Mouse (Mus musculus) testis, adult 2 months (tissue): Measurements from ENCODE around the gene Rsl1d1. TPM values are rescaled to one million over a fixed set of nuclear protein-coding genes. Genes with fewer than 3 reads are reported as not detected.
A peak's percentile ranks its signal among the peaks of the same experiment; 100 is the strongest.

ENCODE experiments used
- H3K27ac ChIP-seq: fragments of 200-500 bp; 2 replicates; pipeline ENCODE4 v1.5.1; 2012; ENCODE audit warnings: low read depth, low read length; ENCODE audit not compliant: control insufficient read depth, insufficient read depth
- H3K27me3 ChIP-seq: fragments of 200-500 bp; 2 replicates; pipeline ENCODE4 v1.6.1; 2012; ENCODE audit warnings: mild to moderate bottlenecking, low read length, moderate library complexity; ENCODE audit not compliant: control insufficient read depth, insufficient read depth
- H3K36me3 ChIP-seq: fragments of 200-500 bp; 2 replicates; pipeline ENCODE4 v1.6.1; 2012; ENCODE audit warnings: mild to moderate bottlenecking, low read length; ENCODE audit not compliant: control insufficient read depth, insufficient read depth
- H3K4me1 ChIP-seq: fragments of 200-500 bp; 2 replicates; pipeline ENCODE4 v1.6.1; 2012; ENCODE audit warnings: low read length; ENCODE audit not compliant: control insufficient read depth, insufficient read depth
- H3K4me3 ChIP-seq: fragments of 200-500 bp; 2 replicates; pipeline ENCODE4 v1.5.1; 2012; ENCODE audit warnings: low read depth, mild to moderate bottlenecking, low read length, moderate library complexity, mixed read lengths; ENCODE audit not compliant: control insufficient read depth
- CTCF ChIP-seq: fragments of 200-500 bp; IDR thresholded peaks from 2 replicates; pipeline ENCODE4 v1.5.1; 2012; ENCODE audit warnings: low read depth, mild to moderate bottlenecking, inconsistent platforms, low read length, moderate library complexity; ENCODE audit not compliant: control insufficient read depth, insufficient read depth, insufficient replicate concordance
- POLR2A ChIP-seq: fragments of 200-500 bp; IDR thresholded peaks from 2 replicates; pipeline ENCODE4 v1.6.1; 2012; ENCODE audit warnings: low read depth, mild to moderate bottlenecking, inconsistent platforms, low read length, moderate library complexity; ENCODE audit not compliant: control insufficient read depth
- polyA plus RNA-seq: library from polyadenylated mRNA; depleted of rRNA; stranded (reverse); fragments of >200 nt; gene quantifications from 2 replicates; pipeline ENCODE4 v1.2.3, GENCODE M21; 2012; rRNA removed

Gene Rsl1d1
- polyA plus RNA-seq = 7.1 and 8.3 TPM in 2 replicates

DNA sequence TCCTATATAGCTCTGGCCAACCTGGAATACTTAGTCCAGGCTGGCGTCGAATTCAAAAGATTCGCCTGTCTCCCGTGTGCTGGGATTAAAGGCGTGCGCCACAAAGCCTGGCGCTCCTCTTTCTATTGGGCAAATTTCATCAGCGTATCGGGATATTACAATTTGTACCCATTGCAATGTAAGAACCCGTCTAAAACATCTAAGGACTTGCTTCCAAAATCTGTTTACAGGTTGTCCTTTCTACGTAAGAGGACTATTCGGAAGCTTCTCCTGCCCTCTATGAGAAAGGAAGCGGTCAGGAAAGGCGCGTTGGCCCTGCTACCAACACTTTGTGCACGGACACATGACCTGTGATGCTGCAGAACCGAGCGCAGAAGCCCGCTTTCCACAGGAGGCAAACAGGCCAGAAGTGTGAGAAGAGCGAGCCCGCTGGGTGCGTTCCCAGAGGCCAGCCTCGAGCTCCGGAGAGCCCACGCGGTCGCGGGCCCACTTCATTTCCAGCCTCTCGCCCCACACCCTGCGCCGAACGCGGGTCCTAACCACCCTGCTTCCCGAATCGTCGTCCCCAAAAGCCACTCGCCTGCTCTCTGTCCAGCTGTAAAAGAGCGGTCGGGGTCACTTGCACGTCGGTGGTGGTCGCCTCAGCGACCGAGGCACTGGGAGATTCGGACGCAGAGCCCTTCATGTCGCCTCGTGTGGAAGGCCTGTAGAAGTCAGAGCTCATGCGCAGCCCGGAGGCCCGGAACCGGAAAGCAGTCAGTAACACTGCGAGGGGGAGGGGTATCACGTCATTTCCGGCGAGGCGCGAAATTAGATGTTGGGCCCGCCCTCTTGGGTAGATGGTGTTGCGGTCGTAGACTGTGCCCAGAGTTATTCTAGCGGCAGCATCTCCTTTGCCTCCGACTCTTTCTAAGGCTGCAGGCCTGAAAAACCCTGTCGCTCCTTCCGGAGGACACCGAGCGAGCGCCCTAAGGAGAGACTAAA, at the start of gene Rsl1d1:
Gene Rsl1d1 (minus strand): TSS at position 761 of the 984 bp plus-strand sequence.
- no peaks in the 10 kb centered on the region; the same call in none of the 2 replicates for H3K36me3 ChIP-seq
- TF ChIP-seq CTCF (no peak), POLR2A (peak; percentile 80)
- H3K4me1 ChIP-seq = peaks cover 10% of the 10 kb centered on the region
- H3K27ac ChIP-seq = peak within 1 kb of the TSS; percentile 90
- no peaks in the 10 kb centered on the region for H3K27me3 ChIP-seq
- H3K4me3 ChIP-seq = peak within 1 kb of the TSS; percentile 97

- H3K36me3 ChIP-seq = no peaks in the 10 kb centered on the region
- no peak overlapping the region for H3K27ac ChIP-seq
- peaks cover 2% of the 10 kb centered on the region; the same call in 1 of the 2 replicates for H3K4me1 ChIP-seq
- no peaks in the 10 kb centered on the region for H3K27me3 ChIP-seq
- no peak for TF ChIP-seq POLR2A
- TF ChIP-seq CTCF = no peak
- no peak overlapping the region for H3K4me3 ChIP-seq
Measured at GRCm38 (mm10) chr16:11247791-11248190, 44.7 kb upstream of the Rsl1d1 start.

- TF ChIP-seq CTCF (no peak), POLR2A (no peak)
- Histone ChIP-seq H3K27me3 (no peaks in the 10 kb centered on the region), H3K36me3 (no peaks in the 10 kb centered on the region), H3K4me3 (no peak overlapping the region), H3K4me1 (no peaks in the 10 kb centered on the region), H3K27ac (no peak overlapping the region)
Measured at GRCm38 (mm10) chr16:11245767-11246166, 42.6 kb upstream of the Rsl1d1 start.

DNA sequence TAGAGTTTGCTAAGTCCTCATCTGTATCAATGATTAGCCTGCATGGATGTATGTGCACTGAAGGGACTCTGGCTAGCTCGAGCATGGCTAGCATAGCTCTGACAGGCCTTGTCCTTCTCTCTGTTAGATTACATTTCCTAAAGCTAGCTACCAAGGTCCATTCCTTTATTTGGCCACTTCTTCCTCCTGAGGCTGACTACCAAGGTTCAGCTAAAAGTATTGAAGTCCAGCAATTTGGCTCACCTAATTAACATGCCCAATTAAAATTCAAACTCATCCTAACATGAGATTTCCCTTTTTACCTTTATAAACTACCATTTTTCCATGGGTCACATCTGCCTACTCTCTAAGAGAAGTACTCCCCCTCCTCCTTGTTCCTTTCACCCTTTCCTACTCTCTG, 39.3 kb upstream of the Rsl1d1 start:
- TF ChIP-seq POLR2A (no peak), CTCF (no peak)
- no peaks in the 10 kb centered on the region for H3K4me1 ChIP-seq

GRCm38 (mm10) chr16:11217801-11218200, 14.7 kb upstream of the Rsl1d1 start:
- H3K36me3 ChIP-seq = no peaks in the 10 kb centered on the region; the same call in 1 of the 2 replicates
- H3K4me3 ChIP-seq = no peak overlapping the region
- no peaks in the 10 kb centered on the region for H3K4me1 ChIP-seq
- no peak overlapping the region for H3K27ac ChIP-seq
- TF ChIP-seq CTCF (no peak), POLR2A (no peak)
- no peaks in the 10 kb centered on the region for H3K27me3 ChIP-seq

More for the DNA sequence above, 39.3 kb upstream of the Rsl1d1 start:
- Histone ChIP-seq H3K36me3 (no peaks in the 10 kb centered on the region; the same call in 1 of the 2 replicates), H3K27ac (no peak overlapping the region), H3K4me3 (no peak overlapping the region), H3K27me3 (no peaks in the 10 kb centered on the region)

GRCm38 (mm10) chr16:11203600-11204390, 664 bp upstream of the Rsl1d1 start:
- no peaks in the 10 kb centered on the region; the same call in none of the 2 replicates for H3K36me3 ChIP-seq
- H3K27me3 ChIP-seq = no peaks in the 10 kb centered on the region
- H3K4me3 ChIP-seq = peak overlapping the region; percentile 97
- TF ChIP-seq POLR2A = no peak
- TF ChIP-seq CTCF = no peak
- peaks cover 7% of the 10 kb centered on the region for H3K4me1 ChIP-seq
- peak overlapping the region; percentile 77 for H3K27ac ChIP-seq
